Mouse (Mus musculus) granulocyte monocyte progenitor cell, adult 5-6 weeks (primary cell): ENCODE results near the gene Rcor1. TPM values are rescaled to one million over a fixed set of nuclear protein-coding genes. Genes with fewer than 3 reads are reported as not detected.

Experiments
- ATAC-seq: replicated peaks from 2 replicates; pipeline ENCODE4 v1.8.0; 2016; ENCODE audit warnings: mild to moderate bottlenecking, moderate TSS enrichment, inconsistent platforms; ENCODE audit not compliant: poor library complexity, severe bottlenecking
- total RNA-seq, 2 experiments: library from RNA; stranded (forward) in 1 of 2; stranded (reverse) in 1 of 2; fragments of 200-712, 200-1000 nt in 1 of 2; fragments of >200 nt in 1 of 2; fragmentation: Nextera tagmentation in 1 of 2; gene quantifications; 2 replicates each; pipeline ENCODE4 v1.2.3; 2014 to 2017

Gene Rcor1
- 36.3 and 44.3 TPM in 2 replicates for total RNA-seq (2014; fragmentation: Nextera tagmentation)
- total RNA-seq (2017) = 29.1 and 31.7 TPM in 2 replicates

GRCm38 (mm10) chr12:111038976-111039612, at the start of gene Rcor1:
Gene Rcor1 (plus strand): TSS chr12:111039351.
- ATAC-seq = peak; percentile 85

DNA sequence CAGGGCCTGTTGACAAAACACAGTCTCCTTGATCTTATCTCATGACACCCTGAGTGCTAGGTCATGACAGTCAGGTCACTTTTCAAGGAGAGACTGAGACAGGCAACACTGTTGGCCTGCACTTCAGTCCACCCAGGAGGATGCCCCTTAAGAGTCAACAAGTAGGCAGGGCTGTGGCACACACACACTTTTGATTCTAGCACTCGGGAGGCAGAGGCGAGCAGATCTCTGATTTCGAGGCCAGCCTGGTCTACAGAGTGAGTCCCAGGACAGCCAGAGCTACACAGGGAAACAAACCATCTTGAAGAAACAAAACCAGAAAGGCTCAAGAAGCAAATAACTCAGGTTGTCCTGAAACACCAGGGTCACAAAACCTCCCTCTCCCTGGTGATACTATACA, 49.7 kb upstream of the Rcor1 start:
- ATAC-seq = no peak

- no peak for ATAC-seq
These were observed 48.7 kb upstream of the Rcor1 start for GRCm38 (mm10) chr12:110990500-110990899.

- ATAC-seq = peak; percentile 83
These were observed 47.6 kb upstream of the Rcor1 start for GRCm38 (mm10) chr12:110991361-110992127.

DNA sequence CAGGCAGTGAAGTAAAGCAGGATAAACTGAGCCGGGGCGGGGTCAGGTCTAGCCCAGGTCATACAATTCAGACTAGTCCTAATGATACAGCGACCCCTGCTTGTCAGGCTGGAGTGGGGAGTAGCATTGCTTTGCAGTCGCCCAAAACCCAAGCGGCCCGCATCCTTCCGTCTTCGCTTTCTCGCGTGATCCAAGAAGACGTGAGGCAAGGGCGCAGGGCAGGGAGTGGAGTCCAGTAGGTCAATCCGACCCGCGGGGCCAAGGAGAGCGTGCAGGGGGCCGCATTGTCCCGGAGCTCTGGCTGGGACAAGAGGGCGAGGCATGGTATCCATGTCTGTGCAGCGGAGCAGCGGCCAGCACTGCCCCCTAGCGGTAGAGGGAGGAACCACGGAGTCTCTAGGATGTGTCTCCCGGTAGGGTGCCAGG, 47.0 kb upstream of the Rcor1 start:
- peak; percentile 80 for ATAC-seq

GRCm38 (mm10) chr12:110992771-110993170, 46.4 kb upstream of the Rcor1 start:
- ATAC-seq = no peak

GRCm38 (mm10) chr12:110993226-110993625, 45.9 kb upstream of the Rcor1 start:
- no peak for ATAC-seq

DNA sequence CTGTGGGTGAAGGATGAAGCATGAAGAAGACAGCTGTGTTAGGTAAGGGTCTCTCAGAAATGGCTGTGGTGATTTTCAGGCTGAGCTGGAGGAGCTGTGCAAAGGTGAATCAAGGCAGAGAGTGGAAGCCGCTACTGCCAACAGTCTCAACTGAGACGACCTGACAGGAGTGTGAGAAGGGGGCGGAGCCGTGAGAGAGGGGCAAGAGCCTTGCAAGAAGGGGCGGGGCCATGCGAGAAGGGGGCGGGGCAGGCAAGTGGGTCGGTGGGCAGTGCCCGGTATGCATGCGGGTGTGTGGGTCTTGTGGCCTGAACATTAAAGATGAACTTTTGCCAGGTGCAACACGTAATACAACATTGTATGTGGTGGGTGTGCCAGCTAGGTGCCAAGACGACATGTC, 44.5 kb upstream of the Rcor1 start:
- ATAC-seq = no peak

DNA sequence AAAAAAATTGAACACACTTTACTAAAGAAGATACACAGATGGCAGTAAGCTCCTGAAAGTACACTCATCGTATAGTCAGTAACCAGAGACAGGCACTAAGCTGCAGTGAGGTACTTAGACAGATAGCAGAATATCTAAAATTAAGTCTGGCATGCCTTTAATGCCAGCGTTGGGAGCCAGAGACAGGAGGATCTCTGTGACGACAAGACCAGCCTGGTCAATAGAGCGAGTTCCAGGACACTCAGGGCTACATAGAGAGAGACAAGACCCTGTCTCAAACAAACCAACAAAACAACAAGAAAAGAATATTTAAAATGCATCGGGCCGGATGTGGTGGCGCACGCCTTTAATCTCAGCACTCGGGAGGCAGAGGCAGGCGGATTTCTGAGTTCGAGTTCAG, 41.1 kb upstream of the Rcor1 start:
- no peak for ATAC-seq

DNA sequence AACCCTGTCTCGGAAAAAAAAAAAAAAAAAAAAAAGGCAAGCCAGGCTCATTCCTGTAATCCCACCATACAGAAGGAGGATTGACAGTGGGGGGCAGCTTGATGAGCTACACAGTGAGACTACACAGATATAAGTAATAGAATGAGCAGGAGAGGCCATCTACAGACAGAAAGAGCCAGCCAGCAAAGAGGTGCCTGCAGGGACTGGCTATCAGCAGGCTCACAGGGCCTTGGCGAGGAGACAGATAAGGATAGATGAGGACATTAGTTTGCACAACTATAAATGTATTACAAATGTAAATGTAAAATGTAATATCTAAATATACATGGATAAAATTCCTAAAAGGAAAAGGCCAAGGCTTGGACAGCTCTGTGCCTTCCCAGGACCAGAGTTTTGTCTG, 39.3 kb upstream of the Rcor1 start:
- ATAC-seq = no peak

GRCm38 (mm10) chr12:111000956-111001355, 38.2 kb upstream of the Rcor1 start:
- no peak for ATAC-seq

DNA sequence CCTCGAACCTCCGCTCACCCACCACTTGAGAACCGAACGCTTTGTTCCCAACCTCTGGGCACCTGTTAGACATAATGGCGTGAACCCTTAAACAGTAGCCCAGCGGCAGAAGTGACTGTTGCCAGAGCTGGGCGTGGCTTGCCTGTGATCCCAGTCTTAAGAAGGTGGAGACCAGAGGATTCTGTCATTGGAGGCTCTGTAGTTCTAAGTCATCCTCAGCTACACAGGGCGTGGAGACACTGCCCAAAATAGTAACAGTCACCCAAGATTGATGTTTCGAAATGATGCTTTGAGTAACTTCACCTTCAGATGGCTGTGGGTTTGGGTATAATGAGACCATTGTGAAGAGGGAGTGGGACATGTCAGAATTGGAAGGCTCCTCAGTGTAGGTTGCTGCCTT, 35.0 kb upstream of the Rcor1 start:
- peak; percentile 74 for ATAC-seq

GRCm38 (mm10) chr12:111005803-111006202, 33.3 kb upstream of the Rcor1 start:
- no peak for ATAC-seq

DNA sequence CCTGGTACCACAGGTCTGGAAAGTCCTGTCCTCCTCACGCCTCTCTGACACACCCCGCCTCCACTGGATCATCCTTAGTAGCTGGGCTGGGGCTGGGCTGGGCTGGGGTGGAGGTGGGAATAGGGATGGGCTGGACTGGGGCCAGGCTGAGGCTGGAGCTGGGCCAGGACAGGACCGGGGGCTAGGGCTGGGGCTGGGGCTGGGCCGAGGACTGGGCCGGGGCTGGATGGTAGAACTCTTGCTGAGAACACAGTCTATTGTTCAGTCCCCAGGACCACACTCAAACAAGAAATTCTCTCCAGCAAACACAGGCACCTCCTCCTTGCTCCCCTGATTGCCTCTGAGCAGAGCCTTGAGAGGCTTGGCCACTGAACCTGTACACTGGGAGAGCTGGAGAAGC, 32.8 kb upstream of the Rcor1 start:
- ATAC-seq = no peak

DNA sequence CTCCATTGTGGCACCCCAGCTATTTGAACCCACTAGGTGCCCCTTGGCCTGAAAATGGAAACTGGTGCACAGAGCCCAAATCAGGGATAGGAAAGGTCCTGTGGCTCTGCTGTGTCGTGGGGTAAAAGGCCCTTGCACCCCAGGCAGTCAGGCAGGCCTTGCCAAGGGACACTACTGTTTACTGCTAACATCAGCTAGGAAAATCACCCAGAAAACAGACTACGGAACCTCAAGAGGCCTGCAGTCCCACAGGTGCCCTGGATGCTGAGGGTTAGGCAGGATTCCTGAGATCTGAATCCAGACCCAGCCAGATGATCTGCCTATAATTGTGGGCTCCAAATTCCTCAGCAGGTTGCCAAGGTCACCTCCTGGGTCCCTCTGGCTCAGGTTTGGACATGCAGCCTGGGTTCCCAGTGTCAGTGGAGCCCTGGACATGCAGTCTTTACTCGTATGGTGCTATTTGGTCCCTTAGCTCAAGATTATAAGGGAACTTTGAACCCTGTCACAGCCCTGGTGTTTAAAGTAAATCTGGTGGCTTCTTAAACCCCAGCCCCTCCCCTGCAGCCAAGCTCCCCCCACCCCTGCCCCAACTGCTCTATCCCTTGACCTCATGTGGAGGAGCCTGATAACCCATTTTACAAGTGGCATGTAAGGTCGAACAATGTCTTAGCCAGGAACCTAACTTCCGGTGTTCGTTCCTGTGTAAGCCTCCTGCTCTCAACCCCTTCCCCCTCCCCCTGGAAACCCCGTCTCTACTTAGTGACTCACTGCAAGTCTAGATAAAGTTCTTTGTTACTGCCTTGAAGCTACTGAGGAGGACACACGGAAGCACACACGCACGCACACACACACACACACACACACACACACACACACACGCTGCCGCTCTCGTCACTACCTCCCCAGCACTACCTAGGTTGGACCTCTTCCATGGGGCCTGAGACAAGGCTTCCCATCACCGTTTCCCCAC, 31.7 kb upstream of the Rcor1 start:
- peak; percentile 62 for ATAC-seq

DNA sequence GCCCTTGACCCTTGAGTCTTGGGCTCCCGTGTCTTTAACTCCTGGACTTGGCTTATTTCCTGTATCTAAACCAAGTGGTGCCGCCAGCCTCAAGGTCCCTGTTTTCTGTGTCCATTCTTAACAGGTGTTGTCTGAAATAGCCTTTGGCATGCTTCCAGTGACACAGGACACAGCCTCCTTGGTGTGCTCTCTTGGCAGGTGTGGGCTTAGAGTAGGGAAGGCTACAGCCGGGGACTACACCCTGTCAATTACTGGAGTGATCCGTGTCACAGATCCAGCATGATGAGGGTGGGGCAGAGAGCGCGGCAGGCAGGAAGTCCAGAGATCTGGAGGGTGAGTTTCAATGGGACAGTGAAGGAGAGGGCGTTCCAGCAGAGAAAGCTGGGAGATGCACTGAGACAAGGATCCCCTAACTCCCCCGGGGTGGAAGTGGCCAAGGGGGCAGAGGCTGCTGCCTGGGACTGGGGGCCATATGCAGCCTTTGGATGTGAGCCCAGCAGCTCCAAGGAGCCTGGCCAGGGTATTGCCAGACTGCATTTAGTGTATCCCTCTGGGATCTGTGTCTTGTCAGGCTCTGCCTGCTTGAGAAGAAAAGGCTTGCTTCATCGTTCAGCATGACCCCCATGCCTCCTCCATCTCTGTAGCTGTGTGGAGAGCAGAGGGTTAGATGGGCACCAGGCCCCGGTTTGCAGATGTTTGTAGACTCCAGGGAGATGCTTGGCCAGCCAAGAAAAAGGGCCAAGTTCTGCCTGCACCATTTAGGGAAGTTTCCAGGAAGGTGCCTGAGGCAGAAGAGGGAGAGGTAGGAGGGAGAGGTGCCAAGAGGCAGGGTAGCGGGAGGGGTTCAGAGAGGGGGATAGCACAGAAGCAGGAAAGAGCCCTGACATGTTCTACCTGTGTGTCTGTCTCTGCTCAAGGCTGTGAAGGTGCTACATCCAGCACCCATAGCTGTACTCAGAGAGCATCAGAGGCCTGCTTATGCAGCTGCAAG, 30.4 kb upstream of the Rcor1 start:
- no peak for ATAC-seq

DNA sequence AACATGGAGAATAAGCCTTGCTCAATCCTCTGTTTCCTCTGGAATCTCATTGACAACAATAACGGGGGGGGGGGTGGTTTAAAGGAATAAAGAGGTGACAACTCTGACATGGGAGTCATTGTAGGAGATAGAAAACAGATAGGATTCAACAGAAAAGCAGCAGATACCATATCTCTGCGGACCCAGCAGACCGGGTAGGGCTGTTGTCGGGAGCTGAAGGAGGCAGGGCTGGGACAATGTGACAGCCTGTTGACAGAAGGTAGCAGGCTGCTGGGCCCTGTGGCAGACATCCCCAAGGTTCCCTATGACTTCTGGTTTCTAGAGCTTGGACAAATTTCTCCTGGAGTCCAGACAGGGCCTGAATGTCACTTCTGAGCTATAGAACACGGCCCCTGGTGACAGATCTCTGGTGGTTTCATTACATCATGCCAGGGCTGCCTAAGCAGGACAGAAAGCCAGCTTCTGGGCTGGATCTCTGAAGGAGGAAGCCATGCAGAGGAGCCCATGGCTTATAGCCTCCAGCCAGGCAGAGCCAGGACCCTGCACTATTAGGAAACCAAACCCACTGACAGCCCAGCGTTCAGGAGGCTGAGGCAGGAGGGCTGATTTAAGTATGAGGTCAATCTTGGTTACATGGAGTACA, 29.4 kb upstream of the Rcor1 start:
- ATAC-seq = peak; percentile 50

- peak; percentile 72 for ATAC-seq
These were observed 22.3 kb upstream of the Rcor1 start for GRCm38 (mm10) chr12:111016807-111017206.

- no peak for ATAC-seq
These were observed 21.1 kb upstream of the Rcor1 start for GRCm38 (mm10) chr12:111018068-111018467.
